Mouse (Mus musculus): ENCODE measurements at regions not wholly inside any gene's neighbourhood (a gene's known extent, or its start where the extent isn't known, plus 50 kb on each side); places are given as distances from the start of the nearest gene placed in this dataset.

- H3K27ac ChIP-seq (replicated peaks) = no peak overlapping the region
Observed at GRCm38 (mm10) chr11:6923917-6924316, 86.5 kb upstream of the Gm11983 start.

GRCm38 (mm10) chr11:6918546-6918945 is 81.1 kb upstream of the Gm11983 start:
- H3K9ac ChIP-seq = no peak overlapping the region

More at GRCm38 (mm10) chr11:6923917-6924316, 86.5 kb upstream of the Gm11983 start:
- H3K4me3 ChIP-seq (replicated peaks) = 0 out of 2 replicates have a peak overlapping the region, but pooled peaks have one; percentile 4
- 12% methylated on average over 6 of the region's 6 CpGs for whole genome bisulfite sequencing
- H3K4me2 ChIP-seq (replicated peaks) = peak overlapping the region; percentile 31
- no peaks in the 10 kb centered on the region for H3K9me3 ChIP-seq (replicated peaks)
- peak; percentile 54; the same call in 1 of the 2 replicates for ATAC-seq (ENCODE audit: insufficient number of reproducible peaks, low FRiP score, low TSS enrichment, low read depth)
- H3K9ac ChIP-seq = no peak overlapping the region
- H3K27me3 ChIP-seq = no peaks in the 10 kb centered on the region
- H3K36me3 ChIP-seq = no peaks in the 10 kb centered on the region
- peaks cover 10% of the 10 kb centered on the region for H3K4me1 ChIP-seq

GRCm38 (mm10) chr11:6905630-6906029 is 68.2 kb upstream of the Gm11983 start:
- Histone ChIP-seq H3K9me3 (replicated peaks) (no peaks in the 10 kb centered on the region), H3K27me3 (no peaks in the 10 kb centered on the region), H3K4me2 (replicated peaks) (no peak overlapping the region), H3K36me3 (no peaks in the 10 kb centered on the region), H3K9ac (no peak overlapping the region), H3K4me1 (no peaks in the 10 kb centered on the region), H3K27ac (replicated peaks) (no peak overlapping the region), H3K4me3 (replicated peaks) (no peak overlapping the region)
- no peak for ATAC-seq (ENCODE audit: insufficient number of reproducible peaks, low FRiP score, low TSS enrichment, low read depth)
- 22% methylated on average over 5 of the region's 5 CpGs for WGBS

More at GRCm38 (mm10) chr11:6918546-6918945, 81.1 kb upstream of the Gm11983 start:
- peaks cover under 1% of the 10 kb centered on the region; the same call in 1 of the 2 replicates for H3K4me1 ChIP-seq
- ATAC-seq (ENCODE audit: insufficient number of reproducible peaks, low FRiP score, low TSS enrichment, low read depth) = no peak
- H3K4me2 ChIP-seq (replicated peaks) = no peak overlapping the region
- H3K27ac ChIP-seq (replicated peaks) = no peak overlapping the region
- WGBS = 97% methylated on average over 1 of the region's 1 CpGs
- no peak overlapping the region for H3K4me3 ChIP-seq (replicated peaks)
- H3K27me3 ChIP-seq = no peaks in the 10 kb centered on the region
- H3K36me3 ChIP-seq = no peaks in the 10 kb centered on the region
- peaks cover 3% of the 10 kb centered on the region; the same call in 1 of the 2 replicates for H3K9me3 ChIP-seq (replicated peaks)

- 60% methylated on average over 3 of the region's 3 CpGs for WGBS
Observed at GRCm38 (mm10) chr11:6902991-6903390, 65.5 kb upstream of the Gm11983 start.

GRCm38 (mm10) chr11:6902271-6902670 is 64.8 kb upstream of the Gm11983 start:
- H3K9ac ChIP-seq = no peak overlapping the region
- no peak overlapping the region for H3K4me2 ChIP-seq (replicated peaks)
- no peaks in the 10 kb centered on the region for H3K36me3 ChIP-seq
- 60% methylated on average over 3 of the region's 3 CpGs for WGBS
- no peak for ATAC-seq (ENCODE audit: insufficient number of reproducible peaks, low FRiP score, low TSS enrichment, low read depth)
- no peak overlapping the region for H3K27ac ChIP-seq (replicated peaks)
- no peak overlapping the region for H3K4me3 ChIP-seq (replicated peaks)
- H3K4me1 ChIP-seq = no peaks in the 10 kb centered on the region
- H3K27me3 ChIP-seq = no peaks in the 10 kb centered on the region
- no peaks in the 10 kb centered on the region for H3K9me3 ChIP-seq (replicated peaks)

More at GRCm38 (mm10) chr11:6902991-6903390, 65.5 kb upstream of the Gm11983 start:
- Histone ChIP-seq H3K4me3 (replicated peaks) (no peak overlapping the region), H3K9ac (no peak overlapping the region), H3K27ac (replicated peaks) (no peak overlapping the region), H3K4me1 (no peaks in the 10 kb centered on the region), H3K9me3 (replicated peaks) (no peaks in the 10 kb centered on the region), H3K4me2 (replicated peaks) (no peak overlapping the region), H3K27me3 (no peaks in the 10 kb centered on the region), H3K36me3 (no peaks in the 10 kb centered on the region)
- ATAC-seq (ENCODE audit: insufficient number of reproducible peaks, low FRiP score, low TSS enrichment, low read depth) = no peak

- Histone ChIP-seq H3K9ac (no peak overlapping the region), H3K4me1 (no peaks in the 10 kb centered on the region), H3K27ac (replicated peaks) (no peak overlapping the region), H3K27me3 (no peaks in the 10 kb centered on the region), H3K4me2 (replicated peaks) (no peak overlapping the region), H3K36me3 (no peaks in the 10 kb centered on the region), H3K4me3 (replicated peaks) (no peak overlapping the region), H3K9me3 (replicated peaks) (no peaks in the 10 kb centered on the region)
- no peak for ATAC-seq (ENCODE audit: insufficient number of reproducible peaks, low FRiP score, low TSS enrichment, low read depth)
- WGBS = 53% methylated on average over 11 of the region's 11 CpGs
Observed at GRCm38 (mm10) chr11:6900769-6901481, 63.5 kb upstream of the Gm11983 start.

GRCm38 (mm10) chr11:6900357-6900756 is 62.9 kb upstream of the Gm11983 start:
- H3K4me3 ChIP-seq (replicated peaks) = no peak overlapping the region
- no peak overlapping the region for H3K9ac ChIP-seq
- H3K9me3 ChIP-seq (replicated peaks) = no peaks in the 10 kb centered on the region
- no peaks in the 10 kb centered on the region for H3K36me3 ChIP-seq
- ATAC-seq (ENCODE audit: insufficient number of reproducible peaks, low FRiP score, low TSS enrichment, low read depth) = no peak
- H3K4me1 ChIP-seq = no peaks in the 10 kb centered on the region
- H3K27me3 ChIP-seq = no peaks in the 10 kb centered on the region
- H3K27ac ChIP-seq (replicated peaks) = no peak overlapping the region
- WGBS = 42% methylated on average over 12 of the region's 12 CpGs
- H3K4me2 ChIP-seq (replicated peaks) = no peak overlapping the region

GRCm38 (mm10) chr11:6899271-6900005 is 62.0 kb upstream of the Gm11983 start:
- no peak overlapping the region for H3K27ac ChIP-seq (replicated peaks)
- 66% methylated on average over 13 of the region's 13 CpGs for WGBS
- H3K4me3 ChIP-seq (replicated peaks) = no peak overlapping the region

GRCm38 (mm10) chr11:6898357-6899097 is 61.1 kb upstream of the Gm11983 start:
- no peak overlapping the region for H3K4me2 ChIP-seq (replicated peaks)
- no peak overlapping the region for H3K9ac ChIP-seq
- H3K9me3 ChIP-seq (replicated peaks) = no peaks in the 10 kb centered on the region
- no peak overlapping the region for H3K27ac ChIP-seq (replicated peaks)
- H3K27me3 ChIP-seq = no peaks in the 10 kb centered on the region
- no peak for ATAC-seq (ENCODE audit: insufficient number of reproducible peaks, low FRiP score, low TSS enrichment, low read depth)
- no peaks in the 10 kb centered on the region for H3K4me1 ChIP-seq
- WGBS = 75% methylated on average over 5 of the region's 5 CpGs
- H3K36me3 ChIP-seq = no peaks in the 10 kb centered on the region
- H3K4me3 ChIP-seq (replicated peaks) = no peak overlapping the region

More at GRCm38 (mm10) chr11:6899271-6900005, 62.0 kb upstream of the Gm11983 start:
- H3K4me2 ChIP-seq (replicated peaks) = no peak overlapping the region
- H3K9ac ChIP-seq = no peak overlapping the region
- H3K9me3 ChIP-seq (replicated peaks) = no peaks in the 10 kb centered on the region
- ATAC-seq (ENCODE audit: insufficient number of reproducible peaks, low FRiP score, low TSS enrichment, low read depth) = no peak
- H3K27me3 ChIP-seq = no peaks in the 10 kb centered on the region
- no peaks in the 10 kb centered on the region for H3K4me1 ChIP-seq
- H3K36me3 ChIP-seq = no peaks in the 10 kb centered on the region

GRCm38 (mm10) chr11:6895786-6896093 is 58.3 kb upstream of the Gm11983 start:
- ATAC-seq (ENCODE audit: insufficient number of reproducible peaks, low FRiP score, low TSS enrichment, low read depth) = no peak
- no peak overlapping the region for H3K4me3 ChIP-seq (replicated peaks)
- H3K9ac ChIP-seq = no peak overlapping the region
- no peak overlapping the region for H3K27ac ChIP-seq (replicated peaks)
- H3K9me3 ChIP-seq (replicated peaks) = no peaks in the 10 kb centered on the region
- no peaks in the 10 kb centered on the region for H3K27me3 ChIP-seq
- 39% methylated on average over 8 of the region's 8 CpGs for WGBS
- no peak overlapping the region for H3K4me2 ChIP-seq (replicated peaks)
- H3K4me1 ChIP-seq = no peaks in the 10 kb centered on the region
- H3K36me3 ChIP-seq = no peaks in the 10 kb centered on the region

All from embryonic facial prominence, embryonic 15.5 days (tissue).